Mouse (Mus musculus) small intestine, adult 2 months (tissue): Measurements from ENCODE around the gene Spo11. TPM values are rescaled to one million over a fixed set of nuclear protein-coding genes. Genes with fewer than 3 reads are reported as not detected.
A peak's percentile ranks its signal among the peaks of the same experiment; 100 is the strongest.

ENCODE experiments used
- H3K27ac ChIP-seq: fragments of 200-500 bp; 2 replicates; pipeline ENCODE4 v1.5.1; 2012; ENCODE audit warnings: low read depth, low read length, control low read depth, inconsistent platforms; ENCODE audit not compliant: insufficient read depth
- H3K27me3 ChIP-seq: fragments of 200-500 bp; 2 replicates; pipeline ENCODE4 v1.6.1; 2012; ENCODE audit warnings: mild to moderate bottlenecking, moderate library complexity, low read length, inconsistent platforms; ENCODE audit not compliant: control insufficient read depth, insufficient read depth
- H3K36me3 ChIP-seq: fragments of 200-500 bp; 2 replicates; pipeline ENCODE4 v1.6.1; 2012; ENCODE audit warnings: mild to moderate bottlenecking, low read length, control low read depth, inconsistent platforms; ENCODE audit not compliant: control insufficient read depth, insufficient read depth
- H3K4me1 ChIP-seq: fragments of 200-500 bp; 2 replicates; pipeline ENCODE4 v1.6.1; 2012; ENCODE audit warnings: low read length, inconsistent platforms, mixed read lengths; ENCODE audit not compliant: control insufficient read depth, insufficient read depth, insufficient read length
- H3K4me3 ChIP-seq: fragments of 200-500 bp; 2 replicates; pipeline ENCODE4 v1.5.1; 2012; ENCODE audit warnings: low read depth, mild to moderate bottlenecking, control low read depth, inconsistent platforms, low read length, moderate library complexity
- CTCF ChIP-seq: fragments of 200-500 bp; IDR thresholded peaks from 2 replicates; pipeline ENCODE4 v1.5.1; 2012; ENCODE audit warnings: low read depth, mild to moderate bottlenecking, control low read depth, inconsistent platforms, low read length, moderate library complexity, mixed read lengths; ENCODE audit not compliant: insufficient replicate concordance, insufficient read length; ENCODE audit errors: extremely low read depth
- POLR2A ChIP-seq: fragments of 200-500 bp; IDR thresholded peaks from 2 replicates; pipeline ENCODE4 v1.6.1; 2012; ENCODE audit warnings: low read depth, mild to moderate bottlenecking, control low read depth, inconsistent platforms, low read length, moderate library complexity
- WGBS: fragments of 180-500 bp; shearing (Covaris S2); methylation state at CpG from one replicate; pipeline ENCODE4 v1.1.7; 2018; 5-methylcytosine and 5-hydroxymethylcytosine counted together
- polyA plus RNA-seq: library from polyadenylated mRNA; depleted of rRNA; stranded (reverse); fragments of >200 nt; gene quantifications from 2 replicates; pipeline ENCODE4 v1.2.3, GENCODE M21; 2012

Spo11 gene
- polyA plus RNA-seq, 1 experiment, result 0.25 TPM

DNA sequence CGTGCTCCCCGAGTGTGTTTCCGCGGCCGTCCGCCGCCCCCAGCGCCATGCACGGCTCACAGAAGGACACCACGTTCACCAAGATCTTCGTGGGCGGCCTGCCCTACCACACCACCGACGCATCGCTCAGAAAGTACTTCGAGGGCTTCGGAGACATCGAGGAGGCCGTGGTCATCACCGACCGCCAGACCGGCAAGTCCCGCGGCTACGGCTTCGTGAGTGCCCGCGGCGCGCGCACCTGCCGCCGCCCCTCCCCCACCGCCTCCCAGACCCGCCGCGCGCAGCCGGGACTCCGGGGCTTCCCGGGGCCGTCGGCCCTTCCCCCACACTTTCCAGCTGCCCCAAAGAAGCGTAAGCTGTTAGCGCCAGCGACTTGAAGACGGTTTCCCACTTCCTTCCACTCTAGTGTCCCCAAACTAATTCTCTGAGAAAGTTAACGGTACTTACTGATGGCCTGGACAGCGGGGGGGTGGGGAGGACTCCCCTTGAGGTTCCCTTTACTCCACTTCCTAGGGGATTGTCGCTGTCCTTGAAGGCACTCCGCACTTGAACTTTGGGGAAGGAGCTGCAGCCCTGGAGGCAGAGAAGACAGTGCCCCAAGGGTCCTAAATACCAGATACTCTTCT lies 44.7 kb downstream of the Spo11 start:
- H3K27ac ChIP-seq, result peak overlapping the region; percentile 19
- H3K36me3 ChIP-seq, result peaks cover 3% of the 10 kb centered on the region; the same call in 1 of the 2 replicates
- TF ChIP-seq POLR2A (no peak), CTCF (no peak)
- H3K4me1 ChIP-seq, result peaks cover 52% of the 10 kb centered on the region
- WGBS, result under 1% methylated on average over 51 of the region's 51 CpGs
- peak overlapping the region; percentile 85 for H3K4me3 ChIP-seq
- H3K27me3 ChIP-seq, result no peaks in the 10 kb centered on the region

DNA sequence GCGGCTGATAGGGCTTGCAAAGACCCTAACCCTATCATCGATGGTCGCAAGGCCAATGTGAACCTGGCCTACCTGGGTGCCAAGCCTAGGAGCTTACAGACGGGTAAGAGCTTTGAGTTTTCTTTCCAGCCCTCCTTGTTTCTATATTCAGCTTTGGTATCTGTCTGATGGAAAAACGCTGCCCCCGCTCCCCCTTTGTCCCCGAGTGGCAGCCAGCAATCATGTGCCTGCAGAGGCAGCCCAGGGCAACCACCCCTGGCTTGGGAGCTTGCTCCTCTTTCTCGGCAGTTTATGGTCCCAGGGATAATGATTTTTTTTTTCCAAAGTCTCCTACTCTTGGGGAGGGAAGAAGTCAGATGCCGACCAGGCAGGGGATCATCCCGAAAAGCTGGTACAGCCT lies 45.3 kb downstream of the Spo11 start:
- 14% methylated on average over 10 of the region's 10 CpGs for WGBS
- H3K36me3 ChIP-seq, result peaks cover 3% of the 10 kb centered on the region; the same call in 1 of the 2 replicates
- no peak overlapping the region; the same call in 1 of the 2 replicates for H3K27ac ChIP-seq
- H3K4me3 ChIP-seq, result peak overlapping the region; percentile 85
- peaks cover 59% of the 10 kb centered on the region for H3K4me1 ChIP-seq
- TF ChIP-seq POLR2A (no peak), CTCF (no peak)
- no peaks in the 10 kb centered on the region for H3K27me3 ChIP-seq

DNA sequence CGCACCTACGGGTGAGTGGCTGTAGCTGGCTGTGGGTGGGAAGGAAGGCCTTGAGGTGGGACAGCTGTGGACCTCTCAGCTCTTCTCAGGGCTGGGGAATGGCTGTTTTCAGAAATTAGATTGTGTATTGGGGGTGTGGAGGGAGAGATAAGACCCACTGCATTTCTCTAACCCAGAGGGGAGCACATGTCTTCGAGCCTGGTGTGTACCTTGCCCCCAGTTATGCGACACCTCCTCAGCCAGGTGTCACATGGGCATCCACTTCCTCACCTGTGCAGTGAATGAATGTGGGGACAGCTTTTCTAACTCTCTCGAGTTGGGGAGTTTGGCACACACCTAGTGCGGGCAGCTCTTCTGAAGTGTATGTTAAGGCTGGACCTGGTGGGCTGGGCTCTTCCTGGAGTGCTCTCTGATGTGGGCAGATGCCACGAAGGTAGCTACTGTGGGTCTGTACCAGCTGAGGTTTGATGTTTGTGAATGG lies 45.9 kb downstream of the Spo11 start:
- peaks cover 5% of the 10 kb centered on the region; the same call in 1 of the 2 replicates for H3K36me3 ChIP-seq
- no peak for TF ChIP-seq CTCF
- TF ChIP-seq POLR2A, result no peak
- WGBS, result 21% methylated on average over 7 of the region's 7 CpGs
- no peaks in the 10 kb centered on the region for H3K27me3 ChIP-seq
- H3K4me1 ChIP-seq, result peaks cover 62% of the 10 kb centered on the region
- peak overlapping the region; percentile 85 for H3K4me3 ChIP-seq
- peak overlapping the region; percentile 20; the same call in 1 of the 2 replicates for H3K27ac ChIP-seq

DNA sequence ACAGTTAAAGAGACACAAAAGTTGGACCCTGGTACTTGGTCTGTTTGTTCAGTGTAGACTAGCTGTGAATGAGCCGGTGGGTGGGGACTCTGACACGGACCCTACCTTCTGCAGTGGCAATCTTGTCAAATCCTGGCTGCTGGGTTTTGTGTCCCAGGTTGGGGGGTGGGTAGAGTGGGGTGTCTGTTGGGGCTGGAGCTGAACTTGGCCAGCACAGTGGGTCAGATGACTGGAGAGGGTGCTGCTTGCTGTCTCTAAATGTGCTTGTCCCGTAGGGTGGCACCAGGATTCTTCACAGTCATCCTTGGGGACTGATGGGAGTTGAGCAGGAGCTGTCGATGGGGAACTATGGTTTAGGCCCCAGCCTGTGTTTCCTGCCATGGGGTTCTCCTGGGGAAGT lies 46.5 kb downstream of the Spo11 start:
- peaks cover 59% of the 10 kb centered on the region for H3K4me1 ChIP-seq
- 22% methylated on average over 4 of the region's 4 CpGs for WGBS
- no peak overlapping the region for H3K27ac ChIP-seq
- H3K4me3 ChIP-seq, result peak overlapping the region; percentile 10
- H3K36me3 ChIP-seq, result peaks cover 5% of the 10 kb centered on the region; the same call in 1 of the 2 replicates
- H3K27me3 ChIP-seq, result no peaks in the 10 kb centered on the region
- no peak for TF ChIP-seq CTCF

DNA sequence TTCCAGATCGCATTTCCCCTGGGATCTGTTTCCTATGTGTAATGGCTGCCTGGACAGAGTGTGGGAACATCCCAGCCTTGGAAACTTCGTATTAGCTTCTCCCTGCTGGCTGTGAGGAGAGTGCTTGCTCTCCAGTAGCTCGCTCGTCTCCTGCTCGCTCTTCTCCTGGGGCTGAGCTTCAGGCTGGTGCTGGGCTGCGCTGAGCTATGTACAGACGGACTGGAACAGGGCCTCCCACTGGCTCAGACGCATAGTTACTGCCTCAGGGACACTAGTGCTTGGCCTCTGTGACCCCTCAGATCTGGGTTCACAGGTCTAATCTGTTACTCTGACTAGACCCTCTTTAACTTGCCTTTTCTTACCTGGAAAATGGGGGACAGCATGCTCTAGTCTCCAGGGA lies 46.9 kb downstream of the Spo11 start:
- TF ChIP-seq POLR2A (no peak), CTCF (no peak)
- 56% methylated on average over 8 of the region's 8 CpGs for WGBS
- peaks cover 55% of the 10 kb centered on the region for H3K4me1 ChIP-seq
- peaks cover 5% of the 10 kb centered on the region; the same call in 1 of the 2 replicates for H3K36me3 ChIP-seq
- peak overlapping the region; percentile 10 for H3K4me3 ChIP-seq
- H3K27ac ChIP-seq, result no peak overlapping the region
- no peaks in the 10 kb centered on the region for H3K27me3 ChIP-seq

DNA sequence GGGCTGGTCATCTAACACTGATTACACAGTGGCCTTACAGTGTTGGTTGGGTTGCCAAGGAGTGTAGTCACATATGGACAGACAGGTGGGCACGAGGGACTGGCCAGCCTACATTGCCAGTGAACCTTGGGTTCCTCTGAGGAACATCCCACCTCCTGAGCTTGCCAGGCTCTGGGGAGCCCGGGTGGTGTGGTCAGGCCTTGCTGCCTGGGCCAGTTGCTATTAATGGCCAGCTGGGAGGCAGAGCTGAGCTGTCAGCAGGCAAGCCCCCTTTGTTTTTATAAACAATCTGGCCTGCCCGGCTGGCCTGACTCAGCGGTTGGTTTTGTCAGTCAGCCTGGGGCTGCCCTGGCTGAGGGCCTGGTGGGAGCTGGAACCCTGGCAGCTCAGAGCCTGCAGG lies 47.4 kb downstream of the Spo11 start:
- TF ChIP-seq POLR2A (no peak), CTCF (no peak)
- H3K27ac ChIP-seq, result no peak overlapping the region
- peaks cover 52% of the 10 kb centered on the region for H3K4me1 ChIP-seq
- H3K36me3 ChIP-seq, result peaks cover 5% of the 10 kb centered on the region; the same call in 1 of the 2 replicates
- H3K4me3 ChIP-seq, result no peak overlapping the region
- WGBS, result 21% methylated on average over 4 of the region's 4 CpGs
- H3K27me3 ChIP-seq, result no peaks in the 10 kb centered on the region

DNA sequence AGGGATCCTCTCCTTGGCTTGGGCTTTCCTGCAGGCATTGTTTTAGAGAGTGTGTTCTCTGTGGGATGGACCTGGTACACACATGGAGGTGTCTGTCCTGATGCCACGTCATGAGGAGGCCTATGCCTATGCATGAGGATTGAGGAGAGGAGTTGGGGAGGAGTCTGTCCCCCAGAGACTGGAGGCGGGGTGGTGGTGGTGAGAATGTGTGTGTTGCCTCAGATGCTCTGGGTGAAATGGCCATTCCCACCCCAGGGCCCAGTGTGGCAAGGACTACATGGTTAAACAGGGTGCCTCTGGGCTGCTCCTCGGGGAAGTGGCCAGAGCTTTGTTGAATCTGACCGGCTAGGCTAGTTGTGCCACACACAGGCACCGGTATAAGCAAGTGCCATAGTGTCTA lies 48.8 kb downstream of the Spo11 start:
- Histone ChIP-seq H3K27me3 (no peaks in the 10 kb centered on the region), H3K4me1 (peaks cover 63% of the 10 kb centered on the region), H3K36me3 (peaks cover 6% of the 10 kb centered on the region; the same call in 1 of the 2 replicates), H3K4me3 (0 out of 2 replicates have a peak overlapping the region, but pooled peaks have one; percentile 1), H3K27ac (peak overlapping the region; percentile 32)
- 29% methylated on average over 5 of the region's 5 CpGs for WGBS
- TF ChIP-seq POLR2A (no peak), CTCF (no peak)
